Mouse (Mus musculus) kidney, embryonic 15.5 days (tissue): ENCODE data around the gene Lhfpl4. TPM values are rescaled to one million over a fixed set of nuclear protein-coding genes. Genes with fewer than 3 reads are reported as not detected.
A peak's percentile ranks its signal among the peaks of the same experiment; 100 is the strongest.

Experiments
- ATAC-seq: fragments of 200-750 bp; cut with Nextera tagmentation; replicated peaks from 2 replicates; pipeline ENCODE4 v1.8.0; 2017; ENCODE audit warnings: moderate TSS enrichment; ENCODE audit not compliant: low FRiP score
- H3K27ac ChIP-seq: fragments of 300-500 bp; sonication (generic); 2 replicates; pipeline ENCODE4 v1.5.1; 2015; ENCODE audit warnings: mild to moderate bottlenecking, inconsistent platforms
- H3K27me3 ChIP-seq: fragments of 300-500 bp; sonication (generic); 2 replicates; pipeline ENCODE4 v1.6.1; 2015; ENCODE audit warnings: inconsistent platforms
- H3K36me3 ChIP-seq: fragments of 300-500 bp; sonication (generic); 2 replicates; pipeline ENCODE4 v1.6.1; 2015; ENCODE audit warnings: inconsistent platforms
- H3K4me1 ChIP-seq: fragments of 300-500 bp; sonication (generic); 2 replicates; pipeline ENCODE4 v1.6.1; 2015; ENCODE audit warnings: inconsistent platforms
- H3K4me2 ChIP-seq: fragments of 300-500 bp; sonication (generic); 2 replicates; pipeline ENCODE4 v1.6.1; 2015; ENCODE audit warnings: moderate library complexity, mild to moderate bottlenecking, inconsistent platforms
- H3K4me3 ChIP-seq: fragments of 300-500 bp; sonication (generic); replicated peaks from 2 replicates; pipeline ENCODE4 v1.5.1; 2015; ENCODE audit warnings: mild to moderate bottlenecking, inconsistent platforms
- H3K9ac ChIP-seq: fragments of 300-500 bp; sonication (generic); 2 replicates; pipeline ENCODE4 v1.6.1; 2015; ENCODE audit warnings: mild to moderate bottlenecking, inconsistent platforms
- H3K9me3 ChIP-seq: fragments of 300-500 bp; sonication (generic); replicated peaks from 2 replicates; pipeline ENCODE4 v1.6.1; 2016; ENCODE audit warnings: inconsistent platforms
- WGBS: fragments of 180-500 bp; shearing (Covaris S2); methylation state at CpG from one replicate; pipeline ENCODE4 v1.1.7; 2015; ENCODE audit warnings: mixed read lengths; 5-methylcytosine and 5-hydroxymethylcytosine counted together
- polyA plus RNA-seq: library from polyadenylated mRNA; unstranded; fragments of >200 nt; fragmentation: Nextera tagmentation; extraction: Ambion mirVana; gene quantifications from 2 replicates; pipeline ENCODE4 v1.2.1, GENCODE M21; 2015

Lhfpl4 gene
- polyA plus RNA-seq, 1 experiment from 2014 or later = 1.00 TPM

- no peak overlapping the region for H3K9ac ChIP-seq
- H3K9me3 ChIP-seq = no peaks in the 10 kb centered on the region
- no peak overlapping the region for H3K27ac ChIP-seq
- no peaks in the 10 kb centered on the region for H3K27me3 ChIP-seq
- no peak overlapping the region for H3K4me2 ChIP-seq
- ATAC-seq = no peak
- peaks cover 12% of the 10 kb centered on the region; the same call in 1 of the 2 replicates for H3K36me3 ChIP-seq
- H3K4me1 ChIP-seq = peaks cover 6% of the 10 kb centered on the region
- H3K4me3 ChIP-seq = no peak overlapping the region
Measured at GRCm38 (mm10) chr6:113163513-113163912, 31.7 kb downstream of the Lhfpl4 start.

- Histone ChIP-seq H3K27ac (no peak overlapping the region), H3K9ac (no peak overlapping the region), H3K4me3 (no peak overlapping the region), H3K4me2 (no peak overlapping the region), H3K36me3 (peaks cover 21% of the 10 kb centered on the region), H3K27me3 (no peaks in the 10 kb centered on the region), H3K4me1 (peaks cover 5% of the 10 kb centered on the region), H3K9me3 (no peaks in the 10 kb centered on the region)
- no peak for ATAC-seq
- 89% methylated on average over 1 of the region's 1 CpGs for WGBS
Measured at GRCm38 (mm10) chr6:113161982-113162381, 33.2 kb downstream of the Lhfpl4 start.

GRCm38 (mm10) chr6:113160106-113160505 is 35.1 kb downstream of the Lhfpl4 start:
- 93% methylated on average over 10 of the region's 10 CpGs for WGBS
- Histone ChIP-seq H3K27ac (no peak overlapping the region), H3K4me2 (no peak overlapping the region), H3K27me3 (no peaks in the 10 kb centered on the region), H3K4me3 (no peak overlapping the region), H3K4me1 (no peaks in the 10 kb centered on the region), H3K9ac (no peak overlapping the region), H3K36me3 (peaks cover 40% of the 10 kb centered on the region), H3K9me3 (no peaks in the 10 kb centered on the region)
- ATAC-seq = no peak

- Histone ChIP-seq H3K4me2 (no peak overlapping the region), H3K9ac (no peak overlapping the region), H3K9me3 (no peaks in the 10 kb centered on the region), H3K4me3 (no peak overlapping the region), H3K27me3 (no peaks in the 10 kb centered on the region), H3K4me1 (no peaks in the 10 kb centered on the region), H3K27ac (no peak overlapping the region), H3K36me3 (peaks cover 75% of the 10 kb centered on the region)
- WGBS = 89% methylated on average over 4 of the region's 4 CpGs
- no peak for ATAC-seq
Measured at GRCm38 (mm10) chr6:113156064-113156463, 39.1 kb downstream of the Lhfpl4 start.

GRCm38 (mm10) chr6:113154886-113155285 is 40.3 kb downstream of the Lhfpl4 start:
- no peak overlapping the region for H3K4me2 ChIP-seq
- H3K27me3 ChIP-seq = no peaks in the 10 kb centered on the region
- no peaks in the 10 kb centered on the region for H3K4me1 ChIP-seq
- H3K9ac ChIP-seq = no peak overlapping the region
- no peaks in the 10 kb centered on the region for H3K9me3 ChIP-seq
- H3K27ac ChIP-seq = no peak overlapping the region
- no peak for ATAC-seq
- H3K36me3 ChIP-seq = peaks cover 79% of the 10 kb centered on the region
- no peak overlapping the region for H3K4me3 ChIP-seq
- WGBS = 87% methylated on average over 6 of the region's 6 CpGs

- no peak overlapping the region for H3K4me3 ChIP-seq
- 94% methylated on average over 8 of the region's 8 CpGs for WGBS
Measured at GRCm38 (mm10) chr6:113154071-113154470, 41.1 kb downstream of the Lhfpl4 start.

GRCm38 (mm10) chr6:113145249-113145648 is 49.9 kb downstream of the Lhfpl4 start:
- peaks cover 89% of the 10 kb centered on the region for H3K36me3 ChIP-seq
- H3K4me3 ChIP-seq = no peak overlapping the region
- H3K9ac ChIP-seq = no peak overlapping the region
- no peak for ATAC-seq
- WGBS = 98% methylated on average over 4 of the region's 4 CpGs
- no peaks in the 10 kb centered on the region for H3K9me3 ChIP-seq
- H3K27me3 ChIP-seq = no peaks in the 10 kb centered on the region
- no peak overlapping the region for H3K27ac ChIP-seq
- H3K4me2 ChIP-seq = no peak overlapping the region
- H3K4me1 ChIP-seq = peaks cover 10% of the 10 kb centered on the region; the same call in 1 of the 2 replicates

More at GRCm38 (mm10) chr6:113154071-113154470, 41.1 kb downstream of the Lhfpl4 start:
- no peaks in the 10 kb centered on the region for H3K4me1 ChIP-seq
- H3K27me3 ChIP-seq = no peaks in the 10 kb centered on the region
- ATAC-seq = no peak
- no peaks in the 10 kb centered on the region for H3K9me3 ChIP-seq
- H3K9ac ChIP-seq = no peak overlapping the region
- no peak overlapping the region for H3K27ac ChIP-seq
- no peak overlapping the region for H3K4me2 ChIP-seq
- peaks cover 88% of the 10 kb centered on the region for H3K36me3 ChIP-seq

- no peak overlapping the region for H3K27ac ChIP-seq
- no peak overlapping the region for H3K9ac ChIP-seq
- no peaks in the 10 kb centered on the region for H3K9me3 ChIP-seq
- no peak for ATAC-seq
- no peaks in the 10 kb centered on the region for H3K27me3 ChIP-seq
- H3K4me1 ChIP-seq = peaks cover 10% of the 10 kb centered on the region; the same call in 1 of the 2 replicates
- H3K4me3 ChIP-seq = no peak overlapping the region
- peaks cover 88% of the 10 kb centered on the region for H3K36me3 ChIP-seq
- no peak overlapping the region for H3K4me2 ChIP-seq
- WGBS = 92% methylated on average over 1 of the region's 1 CpGs
Measured at GRCm38 (mm10) chr6:113144764-113145163, 50.4 kb downstream of the Lhfpl4 start.

GRCm38 (mm10) chr6:113141389-113142094 is 53.6 kb downstream of the Lhfpl4 start:
- H3K9me3 ChIP-seq = no peaks in the 10 kb centered on the region
- H3K4me1 ChIP-seq = peaks cover 10% of the 10 kb centered on the region; the same call in 1 of the 2 replicates
- no peaks in the 10 kb centered on the region for H3K27me3 ChIP-seq
- H3K9ac ChIP-seq = no peak overlapping the region
- WGBS = 64% methylated on average over 1 of the region's 1 CpGs
- H3K4me2 ChIP-seq = peak overlapping the region; percentile 45
- H3K27ac ChIP-seq = peak overlapping the region; percentile 71
- ATAC-seq = 0 out of 2 replicates have a peak, but pooled peaks have one; percentile 33
- peaks cover 85% of the 10 kb centered on the region for H3K36me3 ChIP-seq
- H3K4me3 ChIP-seq = no peak overlapping the region

GRCm38 (mm10) chr6:113133360-113133759 is 61.8 kb downstream of the Lhfpl4 start:
- WGBS = 82% methylated on average over 2 of the region's 2 CpGs
- H3K4me3 ChIP-seq = no peak overlapping the region
- peaks cover 74% of the 10 kb centered on the region for H3K36me3 ChIP-seq
- no peak overlapping the region for H3K9ac ChIP-seq
- H3K27me3 ChIP-seq = no peaks in the 10 kb centered on the region
- no peaks in the 10 kb centered on the region for H3K9me3 ChIP-seq
- H3K4me2 ChIP-seq = no peak overlapping the region
- no peaks in the 10 kb centered on the region for H3K4me1 ChIP-seq
- ATAC-seq = no peak
- no peak overlapping the region for H3K27ac ChIP-seq

- Histone ChIP-seq H3K4me1 (no peaks in the 10 kb centered on the region), H3K4me3 (no peak overlapping the region), H3K9ac (no peak overlapping the region), H3K27ac (no peak overlapping the region), H3K36me3 (peaks cover 88% of the 10 kb centered on the region), H3K4me2 (no peak overlapping the region), H3K9me3 (no peaks in the 10 kb centered on the region), H3K27me3 (no peaks in the 10 kb centered on the region)
- WGBS = 92% methylated on average over 10 of the region's 10 CpGs
- no peak for ATAC-seq
Measured at GRCm38 (mm10) chr6:113120806-113121205, 74.4 kb downstream of the Lhfpl4 start.
